Mouse (Mus musculus) heart, postnatal 14 days (tissue): ENCODE data around the gene Gnb1l. TPM values are rescaled to one million over a fixed set of nuclear protein-coding genes. Genes with fewer than 3 reads are reported as not detected.
A peak's percentile ranks its signal among the peaks of the same experiment; 100 is the strongest.

Experiments
- DNase-seq, 2 experiments: peaks; one replicate each; pipeline ENCODE4 v3.0.0; 2021 to 2022
- intact Hi-C: fragments of 180-260 bp; cut with DNase I; formaldehyde crosslinking; loops from one replicate; pipeline ENCODE4 v1.15.1; 2025
- total RNA-seq, 2 experiments: library from RNA; stranded (reverse); gene quantifications; 2 replicates each; pipeline ENCODE4 v1.2.3; 2021

Gene Gnb1l
- total RNA-seq, 2 experiments from 2014 or later = 4.5 to 6.4 TPM

GRCm38 (mm10) chr16:18479667-18480066 is 18.8 kb upstream of the Gnb1l start:
- intact Hi-C loops = no loop called here
- DNase-seq = no peak

GRCm38 (mm10) chr16:18480933-18481485 is 17.5 kb upstream of the Gnb1l start:
- intact Hi-C loops = no loop called here
- no peak for DNase-seq

- no peak for DNase-seq
- intact Hi-C loops = no loop called here
Observed at GRCm38 (mm10) chr16:18482431-18482830, 16.1 kb upstream of the Gnb1l start.

- DNase-seq = no peak
- intact Hi-C loops = no loop called here
Observed at GRCm38 (mm10) chr16:18483839-18484238, 14.7 kb upstream of the Gnb1l start.

GRCm38 (mm10) chr16:18484386-18484785 is 14.1 kb upstream of the Gnb1l start:
- no peak for DNase-seq
- intact Hi-C loops = no loop called here

- intact Hi-C loops = no loop called here
- no peak for DNase-seq
Observed at GRCm38 (mm10) chr16:18484794-18485435, 13.6 kb upstream of the Gnb1l start.

- intact Hi-C loops = no loop called here
- no peak for DNase-seq
Observed at GRCm38 (mm10) chr16:18486126-18486525, 12.4 kb upstream of the Gnb1l start.

GRCm38 (mm10) chr16:18490281-18490680 is 8.2 kb upstream of the Gnb1l start:
- DNase-seq = no peak
- intact Hi-C loops = no loop called here

GRCm38 (mm10) chr16:18490894-18491293 is 7.6 kb upstream of the Gnb1l start:
- intact Hi-C loops = no loop called here
- no peak for DNase-seq

- intact Hi-C loops = no loop called here
- peak in 1 of 2 experiments; percentile 11 for DNase-seq
Observed at GRCm38 (mm10) chr16:18497865-18498515, 523 bp upstream of the Gnb1l start.

GRCm38 (mm10) chr16:18498996-18499395 is 483 bp downstream of the Gnb1l start:
- DNase-seq = no peak
- intact Hi-C loops = no loop called here

- intact Hi-C loops = no loop called here
- DNase-seq = no peak
Observed at GRCm38 (mm10) chr16:18501531-18501930, 3.0 kb downstream of the Gnb1l start.

- no peak for DNase-seq
- intact Hi-C loops = no loop called here
Observed at GRCm38 (mm10) chr16:18503566-18504342, 5.2 kb downstream of the Gnb1l start.

- intact Hi-C loops = no loop called here
- DNase-seq = no peak
Observed at GRCm38 (mm10) chr16:18506524-18507199, 8.1 kb downstream of the Gnb1l start.

GRCm38 (mm10) chr16:18507200-18507549 is 8.7 kb downstream of the Gnb1l start:
- intact Hi-C loops = no loop called here
- no peak for DNase-seq

- intact Hi-C loops = no loop called here
- no peak for DNase-seq
Observed at GRCm38 (mm10) chr16:18511741-18512140, 13.2 kb downstream of the Gnb1l start.

- DNase-seq = no peak
- intact Hi-C loops = no loop called here
Observed at GRCm38 (mm10) chr16:18513508-18513907, 15.0 kb downstream of the Gnb1l start.

GRCm38 (mm10) chr16:18518091-18518490 is 19.6 kb downstream of the Gnb1l start:
- intact Hi-C loops = no loop called here
- DNase-seq = peak in 1 of 2 experiments; percentile 21

GRCm38 (mm10) chr16:18523563-18524245 is 25.2 kb downstream of the Gnb1l start:
- DNase-seq = peak; percentile 44 to 72
- intact Hi-C loops = no loop called here

GRCm38 (mm10) chr16:18528656-18529055 is 30.1 kb downstream of the Gnb1l start:
- intact Hi-C loops = no loop called here
- DNase-seq = no peak
